Mouse (Mus musculus): Measurements from ENCODE around the gene Il1f6. TPM values are rescaled to one million over a fixed set of nuclear protein-coding genes. Genes with fewer than 3 reads are reported as not detected.

The Il1f6 gene
- 2.3 and 3.2 TPM in 2 replicates for polyA plus RNA-seq (2012; rRNA removed)

DNA sequence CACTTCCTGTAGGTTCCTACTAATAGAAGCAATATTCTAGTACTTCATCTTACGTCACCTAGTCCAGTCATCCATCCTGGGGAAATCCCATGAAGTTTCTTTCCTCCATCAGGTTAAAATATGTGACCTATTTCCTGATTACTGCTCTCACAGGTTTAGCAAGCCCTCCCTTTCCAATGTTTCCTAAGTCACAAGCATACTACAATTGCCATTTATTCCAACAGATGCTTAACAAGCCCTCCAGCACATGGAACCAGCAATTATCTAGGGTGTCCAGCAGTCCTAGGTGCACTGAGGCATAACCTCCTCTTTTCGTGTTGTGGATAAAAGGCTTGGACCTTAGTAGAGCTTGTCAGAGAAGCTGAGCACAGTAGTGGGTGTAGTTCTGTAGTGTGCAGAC, at the start of gene Il1f6:
TSS of gene Il1f6 (plus strand) at position 301 of the 400 bp plus-strand sequence.

DNA sequence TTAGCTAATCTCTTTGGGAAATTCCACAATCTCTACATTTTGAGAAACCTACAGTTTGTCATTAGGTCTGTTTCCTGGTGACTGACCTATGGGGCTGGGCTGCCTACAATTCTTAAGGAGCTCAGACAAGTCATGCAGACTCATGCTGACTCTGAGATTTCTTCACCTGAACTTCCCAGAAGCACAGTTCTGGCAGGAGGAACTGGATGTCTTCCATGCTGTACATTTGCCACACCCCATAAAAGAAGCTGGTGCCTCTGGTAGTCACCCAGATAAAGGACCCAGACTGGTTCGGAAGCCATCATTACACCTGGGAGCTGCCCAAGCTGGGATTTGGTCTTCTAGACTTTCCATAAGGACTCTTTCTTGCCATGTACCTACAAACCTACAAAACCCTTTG, 29.0 kb upstream of the Il1f6 start, which contains the start of gene Il1f9:
TSS of gene Il1f9 (plus strand) at position 301 of the 400 bp plus-strand sequence.

Other genes with a start within 250 kb of the Il1f6 start
- 0.10 TPM in 1 of 2 replicates, not detected in the other for gene Hnmt, start 166.0 kb upstream of the Il1f6 start, polyA plus RNA-seq (2012; rRNA removed)
- not detected in 2 replicates for gene Tbpl2, start 118.8 kb upstream of the Il1f6 start, polyA plus RNA-seq (2012; rRNA removed)
- 1.0 and 1.2 TPM in 2 replicates for gene Il1f8, start 62.3 kb upstream of the Il1f6 start, polyA plus RNA-seq (2012; rRNA removed)
- gene Il1f9, start 28.9 kb upstream of the Il1f6 start, polyA plus RNA-seq (2012; rRNA removed) = 1.0 and 1.1 TPM in 2 replicates
- gene Il1f5, start 61.5 kb downstream of the Il1f6 start, polyA plus RNA-seq (2012; rRNA removed) = 18.0 and 41.2 TPM in 2 replicates
- gene Il1f10, start 75.8 kb downstream of the Il1f6 start, polyA plus RNA-seq (2012; rRNA removed) = not detected in 2 replicates
- 2.6 and 2.7 TPM in 2 replicates for gene Il1rn, start 121.4 kb downstream of the Il1f6 start, polyA plus RNA-seq (2012; rRNA removed)
- gene Psd4, start 152.2 kb downstream of the Il1f6 start, polyA plus RNA-seq (2012; rRNA removed) = 7.4 and 10.1 TPM in 2 replicates